Mouse (Mus musculus): Measurements from ENCODE around the gene Ubtd2. TPM values are rescaled to one million over a fixed set of nuclear protein-coding genes. Genes with fewer than 3 reads are reported as not detected.

Gene Ubtd2
- total and polyA plus RNA-seq, 2 experiments from 2014 or later = 11.6 to 22.1 TPM

DNA sequence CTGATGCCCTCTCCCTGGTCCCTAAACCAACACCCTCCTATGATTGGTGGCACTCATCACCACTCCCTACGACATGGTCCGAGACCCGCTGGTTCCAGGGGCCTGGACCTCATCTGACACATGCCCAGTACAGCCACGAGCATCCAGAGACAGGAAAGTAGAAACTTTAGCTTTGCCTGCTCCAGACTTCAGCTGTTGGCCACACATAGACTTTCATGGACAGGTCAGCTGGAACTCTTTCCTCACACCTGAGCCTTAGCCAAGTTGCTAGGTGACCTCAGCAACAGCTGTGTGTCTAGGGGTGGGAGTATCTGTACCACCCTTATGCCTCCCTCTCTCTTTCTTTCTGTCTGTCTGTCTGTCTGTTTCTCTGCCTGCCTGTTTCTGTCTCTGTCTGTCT lies 93.1 kb downstream of the Ubtd2 start:
- Histone ChIP-seq H3K4me3 (ENCODE audit: low read depth, low read length) (no peak overlapping the region), H3K9ac (replicated peaks; ENCODE audit: low read depth, low read length) (no peak overlapping the region), H3K27me3 (ENCODE audit: control insufficient read depth, insufficient read depth, low read length) (no peaks in the 10 kb centered on the region), H3K36me3 (replicated peaks; ENCODE audit: control insufficient read depth, insufficient read depth, low read length) (no peaks in the 10 kb centered on the region), H3K27ac (ENCODE audit: low read depth) (no peak overlapping the region), H3K9me3 (replicated peaks; ENCODE audit: control insufficient read depth, low read length) (no peaks in the 10 kb centered on the region), H3K4me1 (ENCODE audit: control insufficient read depth, insufficient read depth) (peaks cover 39% of the 10 kb centered on the region), H3K4me2 (ENCODE audit: low read depth, low read length) (no peak overlapping the region)
- no peak for DNase-seq (ENCODE audit: low spot score)
- no peak for TF ChIP-seq CTCF (IDR thresholded peaks at IDR 0.05; ENCODE audit: low read depth)
- TF ChIP-seq EP300 (IDR thresholded peaks at IDR 0.05; ENCODE audit: low read depth) = no peak
- ATAC-seq (ENCODE audit: insufficient read depth, low read depth) = peak; percentile 28
- 53% methylated on average over 4 of the region's 4 CpGs for WGBS

DNA sequence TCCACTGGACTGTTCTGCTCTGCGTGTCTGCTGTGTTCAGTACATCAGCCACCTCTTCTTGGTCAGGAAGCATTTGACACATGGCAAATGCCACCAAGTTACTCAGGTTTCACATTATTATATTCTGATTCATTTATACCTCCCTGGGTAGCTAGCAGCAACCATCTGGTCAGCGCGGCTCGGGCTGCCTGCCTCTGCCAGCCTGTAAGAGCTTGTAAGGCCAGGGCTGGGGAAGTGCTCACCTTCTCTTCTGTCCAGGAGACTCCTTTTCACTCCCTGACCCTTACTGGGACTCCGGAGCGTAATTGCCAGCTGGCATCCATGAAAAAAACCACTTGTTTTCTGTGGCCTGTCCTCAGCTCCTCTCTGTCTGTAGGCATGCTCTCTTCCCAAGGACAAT lies 94.1 kb downstream of the Ubtd2 start:
- H3K27ac ChIP-seq (ENCODE audit: low read depth) = 0 out of 2 replicates have a peak overlapping the region, but pooled peaks have one; percentile 16

DNA sequence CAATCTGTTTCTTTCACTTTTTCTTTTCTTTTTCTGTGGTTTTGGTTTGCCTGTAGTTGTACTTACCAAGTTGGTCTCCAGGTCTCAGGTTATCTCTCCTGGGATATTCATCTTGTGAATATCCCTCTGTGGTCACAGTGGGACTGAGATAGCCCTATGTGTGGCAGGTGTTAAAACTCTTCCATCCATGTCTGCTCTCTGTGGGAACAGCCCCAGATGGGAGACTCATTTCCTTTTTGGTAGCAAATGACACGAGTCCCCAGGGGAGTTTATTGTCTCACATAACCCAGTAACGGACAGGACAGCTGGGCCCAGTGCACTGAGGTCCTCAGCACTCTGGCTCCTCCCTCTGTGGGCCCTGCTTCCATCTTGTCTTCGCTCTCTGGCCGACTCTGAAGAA lies 94.9 kb downstream of the Ubtd2 start:
- WGBS = 62% methylated on average over 4 of the region's 4 CpGs
- 0 out of 2 replicates have a peak overlapping the region, but pooled peaks have one; percentile 16 for H3K27ac ChIP-seq (ENCODE audit: low read depth)

More for the DNA sequence above, 94.1 kb downstream of the Ubtd2 start:
- ATAC-seq (ENCODE audit: insufficient read depth, low read depth) (no peak), DNase-seq (ENCODE audit: low spot score) (no peak)
- Histone ChIP-seq H3K27me3 (ENCODE audit: control insufficient read depth, insufficient read depth, low read length) (no peaks in the 10 kb centered on the region), H3K4me3 (ENCODE audit: low read depth, low read length) (no peak overlapping the region), H3K9me3 (replicated peaks; ENCODE audit: control insufficient read depth, low read length) (no peaks in the 10 kb centered on the region), H3K36me3 (replicated peaks; ENCODE audit: control insufficient read depth, insufficient read depth, low read length) (no peaks in the 10 kb centered on the region), H3K4me1 (ENCODE audit: control insufficient read depth, insufficient read depth) (peaks cover 48% of the 10 kb centered on the region), H3K4me2 (ENCODE audit: low read depth, low read length) (no peak overlapping the region), H3K9ac (replicated peaks; ENCODE audit: low read depth, low read length) (no peak overlapping the region)
- TF ChIP-seq EP300 (IDR thresholded peaks at IDR 0.05; ENCODE audit: low read depth) (no peak), CTCF (IDR thresholded peaks at IDR 0.05; ENCODE audit: low read depth) (no peak)
- 84% methylated on average over 6 of the region's 6 CpGs for WGBS

DNA sequence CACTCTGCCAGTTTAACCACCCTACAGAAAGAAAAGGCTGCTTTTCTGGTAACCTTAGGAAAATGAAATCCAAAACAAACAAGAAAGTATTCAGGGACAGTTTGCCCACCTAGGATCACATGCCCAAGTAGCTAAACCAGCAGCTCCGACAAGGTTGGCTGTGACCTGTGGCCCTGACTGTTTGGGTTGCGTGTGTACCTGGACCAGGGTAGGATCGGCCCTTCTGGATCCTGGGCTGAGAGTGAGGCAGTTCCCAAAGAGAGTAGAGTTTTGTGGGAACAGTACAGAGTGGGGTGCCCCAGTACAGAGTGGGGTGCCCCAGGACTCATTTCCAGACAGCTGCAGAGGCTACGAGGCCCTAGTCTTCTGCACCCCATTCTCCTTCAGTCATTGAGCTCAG lies 95.9 kb downstream of the Ubtd2 start:
- no peak for TF ChIP-seq EP300 (IDR thresholded peaks at IDR 0.05; ENCODE audit: low read depth)
- TF ChIP-seq CTCF (IDR thresholded peaks at IDR 0.05; ENCODE audit: low read depth) = no peak
- 94% methylated on average over 4 of the region's 4 CpGs for WGBS
- no peak overlapping the region for H3K9ac ChIP-seq (replicated peaks; ENCODE audit: low read depth, low read length)
- H3K4me2 ChIP-seq (ENCODE audit: low read depth, low read length) = no peak overlapping the region
- peaks cover 52% of the 10 kb centered on the region for H3K4me1 ChIP-seq (ENCODE audit: control insufficient read depth, insufficient read depth)
- H3K9me3 ChIP-seq (replicated peaks; ENCODE audit: control insufficient read depth, low read length) = no peaks in the 10 kb centered on the region
- H3K27me3 ChIP-seq (ENCODE audit: control insufficient read depth, insufficient read depth, low read length) = no peaks in the 10 kb centered on the region
- H3K4me3 ChIP-seq (ENCODE audit: low read depth, low read length) = no peak overlapping the region
- ATAC-seq (ENCODE audit: insufficient read depth, low read depth) = no peak
- H3K36me3 ChIP-seq (replicated peaks; ENCODE audit: control insufficient read depth, insufficient read depth, low read length) = no peaks in the 10 kb centered on the region
- H3K27ac ChIP-seq (ENCODE audit: low read depth) = no peak overlapping the region
- no peak for DNase-seq (ENCODE audit: low spot score)

More for the DNA sequence above, 94.9 kb downstream of the Ubtd2 start:
- ATAC-seq (ENCODE audit: insufficient read depth, low read depth) = no peak
- Histone ChIP-seq H3K4me1 (ENCODE audit: control insufficient read depth, insufficient read depth) (peaks cover 52% of the 10 kb centered on the region), H3K4me3 (ENCODE audit: low read depth, low read length) (no peak overlapping the region), H3K9me3 (replicated peaks; ENCODE audit: control insufficient read depth, low read length) (no peaks in the 10 kb centered on the region), H3K9ac (replicated peaks; ENCODE audit: low read depth, low read length) (no peak overlapping the region), H3K27me3 (ENCODE audit: control insufficient read depth, insufficient read depth, low read length) (no peaks in the 10 kb centered on the region), H3K36me3 (replicated peaks; ENCODE audit: control insufficient read depth, insufficient read depth, low read length) (no peaks in the 10 kb centered on the region), H3K4me2 (ENCODE audit: low read depth, low read length) (no peak overlapping the region)
- peak; percentile 47 for DNase-seq (ENCODE audit: low spot score)
- TF ChIP-seq EP300 (IDR thresholded peaks at IDR 0.05; ENCODE audit: low read depth) (0 out of 2 replicates have a peak, but pooled peaks have one; percentile 45), CTCF (IDR thresholded peaks at IDR 0.05; ENCODE audit: low read depth) (no peak)

DNA sequence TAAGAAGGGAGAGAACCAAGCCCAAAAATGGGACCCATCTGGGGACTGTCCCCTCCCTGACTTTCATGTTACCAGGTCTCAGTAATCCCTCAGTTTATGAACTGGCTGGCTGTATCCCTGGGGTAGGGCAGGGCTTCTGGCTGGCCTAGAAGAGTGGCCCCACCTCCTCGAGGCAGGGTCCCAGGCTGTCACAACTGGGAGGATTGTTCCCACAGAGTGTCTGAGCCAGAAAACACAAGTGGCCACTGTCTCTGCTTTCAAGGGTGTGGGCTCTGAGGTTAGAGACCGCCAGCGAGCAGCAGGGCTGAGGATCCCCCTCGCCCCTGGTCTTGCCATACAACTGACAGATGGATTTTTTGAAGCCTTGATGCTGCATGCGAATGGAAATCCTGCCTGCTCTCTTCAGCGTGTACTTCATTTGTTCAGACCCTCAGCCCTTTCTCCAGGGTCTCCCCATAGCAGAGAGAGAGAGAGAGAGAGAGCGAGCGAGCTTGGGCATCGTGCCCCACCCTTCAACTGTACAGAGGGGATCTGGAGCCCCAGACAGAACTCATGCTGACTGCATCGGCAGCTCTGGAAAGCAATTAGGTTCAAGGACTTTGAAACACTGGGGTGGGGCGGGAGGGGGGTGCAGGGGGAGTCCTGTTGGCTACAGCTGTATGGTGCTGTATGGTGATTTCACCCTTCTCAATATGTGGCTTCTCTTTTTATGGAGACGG lies 96.6 kb downstream of the Ubtd2 start:
- Histone ChIP-seq H3K36me3 (replicated peaks; ENCODE audit: control insufficient read depth, insufficient read depth, low read length) (no peaks in the 10 kb centered on the region), H3K9ac (replicated peaks; ENCODE audit: low read depth, low read length) (no peak overlapping the region), H3K27ac (ENCODE audit: low read depth) (no peak overlapping the region), H3K4me3 (ENCODE audit: low read depth, low read length) (no peak overlapping the region), H3K27me3 (ENCODE audit: control insufficient read depth, insufficient read depth, low read length) (no peaks in the 10 kb centered on the region), H3K4me2 (ENCODE audit: low read depth, low read length) (no peak overlapping the region), H3K9me3 (replicated peaks; ENCODE audit: control insufficient read depth, low read length) (no peaks in the 10 kb centered on the region), H3K4me1 (ENCODE audit: control insufficient read depth, insufficient read depth) (peaks cover 45% of the 10 kb centered on the region)
- TF ChIP-seq CTCF (IDR thresholded peaks at IDR 0.05; ENCODE audit: low read depth) = no peak
- TF ChIP-seq EP300 (IDR thresholded peaks at IDR 0.05; ENCODE audit: low read depth) = no peak
- no peak for ATAC-seq (ENCODE audit: insufficient read depth, low read depth)
- DNase-seq (ENCODE audit: low spot score) = no peak
- 74% methylated on average over 12 of the region's 12 CpGs for WGBS

Measured in heart, postnatal 0 days (tissue).